Mouse (Mus musculus) heart, embryonic 11.5 days (tissue): ENCODE data around the gene Efna2. TPM values are rescaled to one million over a fixed set of nuclear protein-coding genes. Genes with fewer than 3 reads are reported as not detected.

ENCODE experiments used
- ATAC-seq: fragments of 200-750 bp; cut with Nextera tagmentation; replicated peaks from 2 replicates; pipeline ENCODE4 v1.8.0; 2017; ENCODE audit warnings: moderate library complexity; ENCODE audit not compliant: insufficient number of reproducible peaks, low FRiP score, low TSS enrichment
- H3K27ac ChIP-seq: fragments of 300-500 bp; sonication (generic); 2 replicates; pipeline ENCODE4 v1.5.1; 2014; ENCODE audit warnings: mild to moderate bottlenecking, low read depth, low read length
- H3K27me3 ChIP-seq: fragments of 300-500 bp; sonication (generic); 2 replicates; pipeline ENCODE4 v1.6.1; 2014; ENCODE audit warnings: mild to moderate bottlenecking, low read length, mixed read lengths; ENCODE audit not compliant: control insufficient read depth, insufficient read depth
- H3K36me3 ChIP-seq: fragments of 300-500 bp; sonication (generic); 2 replicates; pipeline ENCODE4 v1.6.1; 2014; ENCODE audit warnings: mild to moderate bottlenecking, low read length, moderate library complexity, mixed read lengths; ENCODE audit not compliant: control insufficient read depth, insufficient read depth
- H3K4me1 ChIP-seq: fragments of 300-500 bp; sonication (generic); 2 replicates; pipeline ENCODE4 v1.6.1; 2014; ENCODE audit warnings: low read length; ENCODE audit not compliant: control insufficient read depth, insufficient read depth
- H3K4me2 ChIP-seq: fragments of 300-500 bp; sonication (generic); 2 replicates; pipeline ENCODE4 v1.6.1; 2014; ENCODE audit warnings: mild to moderate bottlenecking, moderate library complexity
- H3K4me3 ChIP-seq: fragments of 300-500 bp; sonication (generic); 2 replicates; pipeline ENCODE4 v1.5.1; 2014; ENCODE audit warnings: low read depth, low read length
- H3K9ac ChIP-seq: fragments of 300-500 bp; sonication (generic); 2 replicates; pipeline ENCODE4 v1.6.1; 2014; ENCODE audit warnings: mild to moderate bottlenecking, low read depth, low read length, moderate library complexity
- H3K9me3 ChIP-seq: fragments of 300-500 bp; sonication (generic); replicated peaks from 2 replicates; pipeline ENCODE4 v1.6.1; 2016; ENCODE audit warnings: low read length; ENCODE audit not compliant: control insufficient read depth
- WGBS: fragments of 180-500 bp; shearing (Covaris S2); extraction: QIAGEN DNeasy Blood & Tissue Kit; methylation state at CpG from one replicate; pipeline ENCODE4 v1.1.7; 2014; ENCODE audit not compliant: insufficient replicate concordance; 5-methylcytosine and 5-hydroxymethylcytosine counted together
- polyA plus RNA-seq: library from polyadenylated mRNA; unstranded; fragments of >200 nt; fragmentation: Nextera tagmentation; extraction: Ambion mirVana; gene quantifications from 2 replicates; pipeline ENCODE4 v1.2.1, GENCODE M21; 2014

The Efna2 gene
- polyA plus RNA-seq, 1 experiment from 2014 or later: 13.9 TPM

- ATAC-seq: no peak
- Histone ChIP-seq H3K9ac (peak overlapping the region; percentile 43; the same call in 1 of the 2 replicates), H3K4me3 (no peak overlapping the region), H3K4me1 (0 out of 2 replicates have a peak, but pooled peaks cover 3% of the 10 kb centered on the region), H3K9me3 (no peaks in the 10 kb centered on the region), H3K36me3 (no peaks in the 10 kb centered on the region), H3K4me2 (no peak overlapping the region), H3K27ac (no peak overlapping the region), H3K27me3 (peaks cover 11% of the 10 kb centered on the region)
- 89% methylated on average over 1 of the region's 1 CpGs for WGBS
Measured at GRCm38 (mm10) chr10:80196167-80196566, 16.9 kb downstream of the Efna2 start.

- Histone ChIP-seq H3K27ac (no peak overlapping the region), H3K27me3 (peaks cover 7% of the 10 kb centered on the region), H3K4me2 (no peak overlapping the region), H3K4me1 (0 out of 2 replicates have a peak, but pooled peaks cover 3% of the 10 kb centered on the region), H3K9me3 (no peaks in the 10 kb centered on the region), H3K36me3 (no peaks in the 10 kb centered on the region), H3K4me3 (no peak overlapping the region), H3K9ac (no peak overlapping the region; the same call in 1 of the 2 replicates)
- ATAC-seq: no peak
- WGBS: 74% methylated on average over 33 of the region's 33 CpGs
Measured at GRCm38 (mm10) chr10:80196778-80197581, 17.7 kb downstream of the Efna2 start.

GRCm38 (mm10) chr10:80199440-80200008 lies 20.2 kb downstream of the Efna2 start:
- 0 out of 2 replicates have a peak, but pooled peaks have one; percentile 53 for ATAC-seq
- Histone ChIP-seq H3K4me1 (no peaks in the 10 kb centered on the region), H3K27me3 (no peaks in the 10 kb centered on the region; the same call in 1 of the 2 replicates), H3K9me3 (no peaks in the 10 kb centered on the region), H3K9ac (no peak overlapping the region), H3K4me2 (no peak overlapping the region), H3K27ac (no peak overlapping the region), H3K4me3 (no peak overlapping the region), H3K36me3 (no peaks in the 10 kb centered on the region)
- WGBS: 63% methylated on average over 3 of the region's 3 CpGs

- H3K36me3 ChIP-seq: no peaks in the 10 kb centered on the region
- no peaks in the 10 kb centered on the region; the same call in 1 of the 2 replicates for H3K27me3 ChIP-seq
- no peak overlapping the region for H3K4me2 ChIP-seq
- H3K9me3 ChIP-seq: no peaks in the 10 kb centered on the region
- no peak overlapping the region for H3K4me3 ChIP-seq
- H3K27ac ChIP-seq: no peak overlapping the region
- no peaks in the 10 kb centered on the region for H3K4me1 ChIP-seq
- ATAC-seq: no peak
- 66% methylated on average over 6 of the region's 6 CpGs for WGBS
- no peak overlapping the region for H3K9ac ChIP-seq
Measured at GRCm38 (mm10) chr10:80200485-80200884, 21.2 kb downstream of the Efna2 start.

- H3K27me3 ChIP-seq: 0 out of 2 replicates have a peak, but pooled peaks cover 3% of the 10 kb centered on the region
- ATAC-seq: no peak
- no peaks in the 10 kb centered on the region for H3K36me3 ChIP-seq
- peaks cover 4% of the 10 kb centered on the region; the same call in 1 of the 2 replicates for H3K4me1 ChIP-seq
- no peaks in the 10 kb centered on the region for H3K9me3 ChIP-seq
- H3K4me3 ChIP-seq: no peak overlapping the region
- 30% methylated on average over 7 of the region's 7 CpGs for WGBS
- H3K9ac ChIP-seq: no peak overlapping the region
- H3K27ac ChIP-seq: no peak overlapping the region
- H3K4me2 ChIP-seq: no peak overlapping the region
Measured at GRCm38 (mm10) chr10:80204055-80204454, 24.8 kb downstream of the Efna2 start.

GRCm38 (mm10) chr10:80207201-80207600 lies 27.9 kb downstream of the Efna2 start:
- 0 out of 2 replicates have a peak, but pooled peaks cover 3% of the 10 kb centered on the region for H3K27me3 ChIP-seq
- no peaks in the 10 kb centered on the region for H3K9me3 ChIP-seq
- no peaks in the 10 kb centered on the region for H3K36me3 ChIP-seq
- H3K4me2 ChIP-seq: no peak overlapping the region
- peaks cover 4% of the 10 kb centered on the region; the same call in 1 of the 2 replicates for H3K4me1 ChIP-seq
- no peak for ATAC-seq
- no peak overlapping the region for H3K9ac ChIP-seq
- WGBS: 75% methylated on average over 1 of the region's 1 CpGs
- no peak overlapping the region for H3K4me3 ChIP-seq
- H3K27ac ChIP-seq: no peak overlapping the region

- H3K36me3 ChIP-seq: no peaks in the 10 kb centered on the region
- H3K4me2 ChIP-seq: no peak overlapping the region
- 62% methylated on average over 10 of the region's 10 CpGs for WGBS
- H3K4me3 ChIP-seq: no peak overlapping the region
- ATAC-seq: no peak
- peaks cover 4% of the 10 kb centered on the region; the same call in 1 of the 2 replicates for H3K4me1 ChIP-seq
- 0 out of 2 replicates have a peak, but pooled peaks cover 3% of the 10 kb centered on the region for H3K27me3 ChIP-seq
- H3K9ac ChIP-seq: no peak overlapping the region
- no peaks in the 10 kb centered on the region for H3K9me3 ChIP-seq
- no peak overlapping the region for H3K27ac ChIP-seq
Measured at GRCm38 (mm10) chr10:80207676-80208075, 28.4 kb downstream of the Efna2 start.

- no peak overlapping the region for H3K4me2 ChIP-seq
- H3K27me3 ChIP-seq: 0 out of 2 replicates have a peak, but pooled peaks cover 3% of the 10 kb centered on the region
- no peaks in the 10 kb centered on the region for H3K36me3 ChIP-seq
- peaks cover 4% of the 10 kb centered on the region; the same call in 1 of the 2 replicates for H3K4me1 ChIP-seq
- H3K9ac ChIP-seq: no peak overlapping the region
- 67% methylated on average over 4 of the region's 4 CpGs for WGBS
- H3K9me3 ChIP-seq: no peaks in the 10 kb centered on the region
- ATAC-seq: no peak
- no peak overlapping the region for H3K4me3 ChIP-seq
- H3K27ac ChIP-seq: no peak overlapping the region
Measured at GRCm38 (mm10) chr10:80208248-80208647, 29.0 kb downstream of the Efna2 start.
